Mouse (Mus musculus) small intestine, adult 2 months (tissue): ENCODE measurements around the gene Tm4sf4.

ENCODE experiments used
- CTCF ChIP-seq: fragments of 200-500 bp; IDR thresholded peaks from 2 replicates; pipeline ENCODE4 v1.5.1; 2012; ENCODE audit warnings: low read depth, mild to moderate bottlenecking, control low read depth, inconsistent platforms, low read length, moderate library complexity, mixed read lengths; ENCODE audit not compliant: insufficient replicate concordance, insufficient read length; ENCODE audit errors: extremely low read depth
- POLR2A ChIP-seq: fragments of 200-500 bp; IDR thresholded peaks from 2 replicates; pipeline ENCODE4 v1.6.1; 2012; ENCODE audit warnings: low read depth, mild to moderate bottlenecking, control low read depth, inconsistent platforms, low read length, moderate library complexity

DNA sequence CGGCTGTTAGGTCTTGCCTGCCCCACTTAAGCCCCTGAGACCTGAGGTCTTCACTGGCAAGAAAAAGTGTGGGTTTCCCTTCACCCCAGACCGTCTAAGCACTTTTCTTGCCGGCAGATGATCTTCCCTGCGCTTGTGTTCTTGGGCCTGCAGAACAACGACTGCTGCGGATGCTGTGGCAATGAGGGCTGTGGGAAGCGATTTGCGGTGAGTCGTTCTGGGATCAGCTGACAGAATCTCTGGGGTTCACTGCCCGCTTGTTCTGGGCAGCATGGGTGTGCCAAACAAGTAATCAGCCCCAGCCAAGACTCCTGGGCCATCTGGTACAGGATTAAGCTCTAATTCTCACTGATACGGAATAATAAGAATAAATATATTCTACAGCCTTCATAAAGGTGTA is 1.2 kb downstream of the Tm4sf4 start:
- TF ChIP-seq CTCF: no peak
- no peak for TF ChIP-seq POLR2A
